Mouse (Mus musculus) A20 (cell line): Measurements from ENCODE around the gene Fads2.
"Not testable (repeated sequence)": the region's sequence is repeated elsewhere in the genome, so short reads cannot be mapped to it uniquely, and the experiment has no call there.

Experiments used
- DNase-seq: peaks from one replicate; pipeline ENCODE4 v3.0.0-alpha.2; 2011; ENCODE audit warnings: low read depth, low spot score

The Fads2 gene

GRCm38 (mm10) chr19:10101341-10102053, at the start of gene Fads2:
Fads2 (minus strand) TSS chr19:10101746.
- DNase-seq: no peak

- no peak for DNase-seq
These were observed 47.6 kb upstream of the Fads2 start for GRCm38 (mm10) chr19:10149189-10149588.

GRCm38 (mm10) chr19:10148555-10148954, 47.0 kb upstream of the Fads2 start:
- no peak for DNase-seq

GRCm38 (mm10) chr19:10144464-10144863, 42.9 kb upstream of the Fads2 start:
- no peak for DNase-seq

GRCm38 (mm10) chr19:10143667-10144066, 42.1 kb upstream of the Fads2 start:
- no peak for DNase-seq

GRCm38 (mm10) chr19:10139736-10140135, 38.2 kb upstream of the Fads2 start:
- no peak for DNase-seq

- DNase-seq: no peak
These were observed 35.9 kb upstream of the Fads2 start for GRCm38 (mm10) chr19:10137423-10137822.

GRCm38 (mm10) chr19:10134692-10135091, 33.1 kb upstream of the Fads2 start:
- DNase-seq: no peak

- DNase-seq: not testable (repeated sequence)
These were observed 28.0 kb upstream of the Fads2 start for GRCm38 (mm10) chr19:10129547-10129946.

- peak; percentile 16 for DNase-seq
These were observed 25.1 kb upstream of the Fads2 start for GRCm38 (mm10) chr19:10126479-10127250.

- DNase-seq: no peak
These were observed 22.5 kb upstream of the Fads2 start for GRCm38 (mm10) chr19:10123892-10124634.

- DNase-seq: no peak
These were observed 20.6 kb upstream of the Fads2 start for GRCm38 (mm10) chr19:10122021-10122631.

- DNase-seq: no peak
These were observed 15.1 kb upstream of the Fads2 start for GRCm38 (mm10) chr19:10116641-10117040.

- DNase-seq: no peak
These were observed 14.0 kb upstream of the Fads2 start for GRCm38 (mm10) chr19:10115373-10116158.

- DNase-seq: no peak
These were observed 11.4 kb upstream of the Fads2 start for GRCm38 (mm10) chr19:10112956-10113355.

- no peak for DNase-seq
These were observed 7.1 kb upstream of the Fads2 start for GRCm38 (mm10) chr19:10108666-10109065.

GRCm38 (mm10) chr19:10108129-10108528, 6.6 kb upstream of the Fads2 start:
- no peak for DNase-seq

GRCm38 (mm10) chr19:10107051-10107611, 5.6 kb upstream of the Fads2 start:
- no peak for DNase-seq

- no peak for DNase-seq
These were observed 5.1 kb upstream of the Fads2 start for GRCm38 (mm10) chr19:10106634-10107033.

GRCm38 (mm10) chr19:10105034-10105493, 3.5 kb upstream of the Fads2 start:
- no peak for DNase-seq

- DNase-seq: no peak
These were observed 2.7 kb upstream of the Fads2 start for GRCm38 (mm10) chr19:10104234-10104633.
